Mouse (Mus musculus) heart, postnatal 0 days (tissue): ENCODE measurements around the gene Gm11127.
"Not testable (repeated sequence)": the region's sequence is repeated elsewhere in the genome, so short reads cannot be mapped to it uniquely, and the experiment has no call there.

Experiments
- CTCF ChIP-seq: IDR thresholded peaks from 2 replicates; pipeline ENCODE4 v1.5.1; 2016; ENCODE audit warnings: antibody characterized with exemption, control low read depth, low read depth
- EP300 ChIP-seq: IDR thresholded peaks from 2 replicates; pipeline ENCODE4 v1.6.1; 2016; ENCODE audit warnings: antibody characterized with exemption, low read depth

DNA sequence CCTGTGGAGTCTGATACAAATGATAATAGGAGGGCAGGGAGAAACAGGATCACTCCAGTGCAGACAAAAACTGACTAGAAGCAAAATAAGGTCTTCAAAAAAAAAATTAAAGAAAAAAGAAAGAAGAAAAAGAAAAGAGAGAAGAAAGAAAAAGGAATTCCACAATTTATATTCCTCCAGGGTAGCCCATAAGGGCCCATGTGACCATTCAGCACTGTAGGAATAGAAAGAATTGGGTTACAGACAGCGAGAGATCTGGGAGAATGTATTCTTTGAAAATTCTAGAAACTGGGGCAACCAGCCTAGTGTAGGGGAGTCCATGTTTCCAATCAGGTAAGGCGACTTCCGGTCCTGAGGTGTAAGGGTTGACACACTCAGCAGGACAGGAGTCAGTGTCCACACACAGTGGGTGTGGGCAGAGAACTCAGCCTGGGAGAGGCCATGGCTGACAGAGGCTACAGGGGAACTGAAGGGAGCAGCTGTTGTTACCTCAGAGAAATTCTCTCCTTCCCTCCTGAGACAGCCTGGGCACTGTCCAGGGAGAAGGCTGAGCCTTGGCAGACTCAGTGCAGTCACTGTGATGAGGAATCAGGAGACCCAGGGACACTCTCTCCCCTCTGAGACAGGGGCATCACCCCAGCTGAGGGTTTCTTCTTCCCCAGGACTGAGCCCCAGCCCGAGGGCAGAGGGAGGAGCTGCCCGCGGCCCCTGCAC lies 24.5 kb upstream of the Gm11127 start:
- TF ChIP-seq EP300, CTCF: not testable (repeated sequence)
